Mouse (Mus musculus): Measurements from ENCODE around the gene Alk. TPM values are rescaled to one million over a fixed set of nuclear protein-coding genes. Genes with fewer than 3 reads are reported as not detected.

Gene Alk
- polyA plus RNA-seq, 1 experiment: 0.25 TPM

- no peak overlapping the region for H3K27ac ChIP-seq (ENCODE audit: insufficient read depth, low read length)
- no peaks in the 10 kb centered on the region for H3K4me1 ChIP-seq (ENCODE audit: control insufficient read depth, insufficient read depth, low read length)
- no peak for TF ChIP-seq POLR2A (IDR thresholded peaks at IDR 0.05; ENCODE audit: low read depth, low read length)
- no peak for TF ChIP-seq CTCF (IDR thresholded peaks at IDR 0.05; ENCODE audit: borderline replicate concordance, insufficient read depth, low read length)
- H3K4me3 ChIP-seq (ENCODE audit: insufficient read depth, low read length): no peak overlapping the region
Measured at GRCm38 (mm10) chr17:72417451-72417850, 187.0 kb downstream of the Alk start.

- no peak for TF ChIP-seq POLR2A (IDR thresholded peaks at IDR 0.05; ENCODE audit: low read depth, low read length)
- TF ChIP-seq CTCF (IDR thresholded peaks at IDR 0.05; ENCODE audit: borderline replicate concordance, insufficient read depth, low read length): no peak
- Histone ChIP-seq H3K27ac (ENCODE audit: insufficient read depth, low read length) (no peak overlapping the region), H3K4me1 (ENCODE audit: control insufficient read depth, insufficient read depth, low read length) (no peaks in the 10 kb centered on the region), H3K4me3 (ENCODE audit: insufficient read depth, low read length) (no peak overlapping the region)
Measured at GRCm38 (mm10) chr17:72414676-72415075, 189.8 kb downstream of the Alk start.

GRCm38 (mm10) chr17:72404813-72405212, 199.6 kb downstream of the Alk start:
- Histone ChIP-seq H3K27ac (ENCODE audit: insufficient read depth, low read length) (no peak overlapping the region), H3K4me1 (ENCODE audit: control insufficient read depth, insufficient read depth, low read length) (no peaks in the 10 kb centered on the region), H3K4me3 (ENCODE audit: insufficient read depth, low read length) (no peak overlapping the region)
- TF ChIP-seq CTCF (IDR thresholded peaks at IDR 0.05; ENCODE audit: borderline replicate concordance, insufficient read depth, low read length) (no peak), POLR2A (IDR thresholded peaks at IDR 0.05; ENCODE audit: low read depth, low read length) (no peak)

- no peak for TF ChIP-seq POLR2A (IDR thresholded peaks at IDR 0.05; ENCODE audit: low read depth, low read length)
- no peak for TF ChIP-seq CTCF (IDR thresholded peaks at IDR 0.05; ENCODE audit: borderline replicate concordance, insufficient read depth, low read length)
- H3K27ac ChIP-seq (ENCODE audit: insufficient read depth, low read length): no peak overlapping the region
- H3K4me1 ChIP-seq (ENCODE audit: control insufficient read depth, insufficient read depth, low read length): no peaks in the 10 kb centered on the region
- H3K4me3 ChIP-seq (ENCODE audit: insufficient read depth, low read length): no peak overlapping the region
Measured at GRCm38 (mm10) chr17:72401861-72402260, 202.6 kb downstream of the Alk start.

- TF ChIP-seq CTCF (IDR thresholded peaks at IDR 0.05; ENCODE audit: borderline replicate concordance, insufficient read depth, low read length): no peak
- H3K27ac ChIP-seq (ENCODE audit: insufficient read depth, low read length): no peak overlapping the region
- no peak overlapping the region for H3K4me3 ChIP-seq (ENCODE audit: insufficient read depth, low read length)
- H3K4me1 ChIP-seq (ENCODE audit: control insufficient read depth, insufficient read depth, low read length): no peaks in the 10 kb centered on the region
Measured at GRCm38 (mm10) chr17:72401349-72401748, 203.1 kb downstream of the Alk start.

GRCm38 (mm10) chr17:72399331-72400059, 204.9 kb downstream of the Alk start:
- TF ChIP-seq CTCF (IDR thresholded peaks at IDR 0.05; ENCODE audit: borderline replicate concordance, insufficient read depth, low read length) (no peak), POLR2A (IDR thresholded peaks at IDR 0.05; ENCODE audit: low read depth, low read length) (no peak)
- Histone ChIP-seq H3K27ac (ENCODE audit: insufficient read depth, low read length) (no peak overlapping the region), H3K4me3 (ENCODE audit: insufficient read depth, low read length) (no peak overlapping the region), H3K4me1 (ENCODE audit: control insufficient read depth, insufficient read depth, low read length) (no peaks in the 10 kb centered on the region)

GRCm38 (mm10) chr17:72395956-72396355, 208.5 kb downstream of the Alk start:
- TF ChIP-seq POLR2A (IDR thresholded peaks at IDR 0.05; ENCODE audit: low read depth, low read length) (no peak), CTCF (IDR thresholded peaks at IDR 0.05; ENCODE audit: borderline replicate concordance, insufficient read depth, low read length) (no peak)
- H3K4me3 ChIP-seq (ENCODE audit: insufficient read depth, low read length): no peak overlapping the region
- H3K27ac ChIP-seq (ENCODE audit: insufficient read depth, low read length): no peak overlapping the region
- H3K4me1 ChIP-seq (ENCODE audit: control insufficient read depth, insufficient read depth, low read length): no peaks in the 10 kb centered on the region

GRCm38 (mm10) chr17:72368991-72369390, 235.4 kb downstream of the Alk start:
- H3K4me3 ChIP-seq (ENCODE audit: insufficient read depth, low read length): no peak overlapping the region
- TF ChIP-seq POLR2A (IDR thresholded peaks at IDR 0.05; ENCODE audit: low read depth, low read length): no peak
- TF ChIP-seq CTCF (IDR thresholded peaks at IDR 0.05; ENCODE audit: borderline replicate concordance, insufficient read depth, low read length): no peak
- H3K4me1 ChIP-seq (ENCODE audit: control insufficient read depth, insufficient read depth, low read length): no peaks in the 10 kb centered on the region
- H3K27ac ChIP-seq (ENCODE audit: insufficient read depth, low read length): no peak overlapping the region

- H3K4me1 ChIP-seq (ENCODE audit: control insufficient read depth, insufficient read depth, low read length): no peaks in the 10 kb centered on the region
- no peak for TF ChIP-seq CTCF (IDR thresholded peaks at IDR 0.05; ENCODE audit: borderline replicate concordance, insufficient read depth, low read length)
- H3K27ac ChIP-seq (ENCODE audit: insufficient read depth, low read length): no peak overlapping the region
- H3K4me3 ChIP-seq (ENCODE audit: insufficient read depth, low read length): no peak overlapping the region
Measured at GRCm38 (mm10) chr17:72362811-72363496, 241.5 kb downstream of the Alk start.

- Histone ChIP-seq H3K4me3 (ENCODE audit: insufficient read depth, low read length) (no peak overlapping the region), H3K4me1 (ENCODE audit: control insufficient read depth, insufficient read depth, low read length) (no peaks in the 10 kb centered on the region), H3K27ac (ENCODE audit: insufficient read depth, low read length) (no peak overlapping the region)
- TF ChIP-seq POLR2A (IDR thresholded peaks at IDR 0.05; ENCODE audit: low read depth, low read length): no peak
- no peak for TF ChIP-seq CTCF (IDR thresholded peaks at IDR 0.05; ENCODE audit: borderline replicate concordance, insufficient read depth, low read length)
Measured at GRCm38 (mm10) chr17:72361961-72362360, 242.5 kb downstream of the Alk start.
